Mouse (Mus musculus): ENCODE results near the gene Wfs1.

DNA sequence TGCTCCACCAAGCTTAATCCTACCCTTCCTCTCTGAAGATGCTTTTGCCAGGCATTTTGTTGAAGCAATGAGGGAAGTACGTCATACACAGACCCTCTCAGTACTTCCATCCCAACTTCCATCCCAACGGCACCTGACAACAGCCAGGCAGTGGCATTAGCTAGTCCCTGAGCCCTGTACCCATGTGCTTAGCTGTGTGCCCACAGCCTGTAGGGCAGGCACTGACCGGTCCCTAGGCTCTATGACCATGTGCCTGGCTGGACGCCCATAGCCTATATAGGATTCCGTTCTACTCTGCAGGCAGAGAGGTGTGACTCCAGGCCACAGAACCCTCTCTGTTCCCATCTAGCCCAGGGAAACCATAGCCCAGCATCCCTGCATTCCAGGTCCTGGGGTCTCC lies 51.0 kb downstream of the Wfs1 start:
- TF ChIP-seq ETS1 (conservative IDR thresholded peaks at IDR 0.05; ENCODE audit: low read depth, low read length), result no peak
- no peak for TF ChIP-seq CTCF (conservative IDR thresholded peaks at IDR 0.05 in 1 of 2, IDR thresholded peaks at IDR 0.05 in 1 of 2; ENCODE audit: low read depth in 2 of 2, low read length in 2 of 2)
- no peak for TF ChIP-seq POLR2A (IDR thresholded peaks at IDR 0.05; ENCODE audit: low read depth, low read length)
- no peak for TF ChIP-seq JUND (conservative IDR thresholded peaks at IDR 0.05; ENCODE audit: low read depth, low read length)
- no peak for TF ChIP-seq MEF2A (IDR thresholded peaks at IDR 0.05; ENCODE audit: borderline replicate concordance, low read depth, low read length)
- TF ChIP-seq MXI1 (IDR thresholded peaks at IDR 0.05; ENCODE audit: low read depth, low read length), result no peak
- no peak for TF ChIP-seq CHD2 (IDR thresholded peaks at IDR 0.05; ENCODE audit: low read length)
- no peak for TF ChIP-seq BHLHE40 (IDR thresholded peaks at IDR 0.05; ENCODE audit: low read depth, low read length)
- TF ChIP-seq E2F4 (IDR thresholded peaks at IDR 0.05; ENCODE audit: insufficient replicate concordance, low read depth, low read length), result no peak
- no peak for TF ChIP-seq EP300 (IDR thresholded peaks at IDR 0.05; ENCODE audit: low read length)
- no peak for TF ChIP-seq USF1 (IDR thresholded peaks at IDR 0.05; ENCODE audit: low read depth, low read length)
- no peak for TF ChIP-seq RAD21 (IDR thresholded peaks at IDR 0.05; ENCODE audit: low read depth, low read length)
- no peak for TF ChIP-seq TCF12 (IDR thresholded peaks at IDR 0.05; ENCODE audit: low read depth, low read length)
- no peak for TF ChIP-seq MAFK (IDR thresholded peaks at IDR 0.05; ENCODE audit: insufficient replicate concordance, low read length)
